Mouse (Mus musculus): ENCODE data around the gene Lgalsl. TPM values are rescaled to one million over a fixed set of nuclear protein-coding genes. Genes with fewer than 3 reads are reported as not detected.

Gene Lgalsl
- total RNA-seq (2023) = 1 to 10 TPM; 1.6 to 3.0 TPM

GRCm38 (mm10) chr11:20830686-20831505 is at the start of gene Lgalsl:
TSS of gene Lgalsl (minus strand) at chr11:20831056.

Other genes with a start within 250 kb of the Lgalsl start
- gene Aftph, start 89.5 kb downstream of the Lgalsl start, total RNA-seq (2023) = 100 to 1,000 TPM in 1 of 2 experiments, 10 to 100 TPM in 1; 99.2 to 104 TPM